Mouse (Mus musculus) cerebellum, postnatal 14 days (tissue): ENCODE measurements at regions not wholly inside any gene's neighbourhood (a gene's known extent, or its start where the extent isn't known, plus 50 kb on each side); places are given as distances from the start of the nearest gene placed in this dataset.
"Not testable (repeated sequence)": the region's sequence is repeated elsewhere in the genome, so short reads cannot be mapped to it uniquely, and the experiment has no call there.

Experiments used
- DNase-seq, 2 experiments: peaks; one replicate each; pipeline ENCODE4 v3.0.0; 2021; ENCODE audit warnings: mixed read lengths in 2 of 2

DNA sequence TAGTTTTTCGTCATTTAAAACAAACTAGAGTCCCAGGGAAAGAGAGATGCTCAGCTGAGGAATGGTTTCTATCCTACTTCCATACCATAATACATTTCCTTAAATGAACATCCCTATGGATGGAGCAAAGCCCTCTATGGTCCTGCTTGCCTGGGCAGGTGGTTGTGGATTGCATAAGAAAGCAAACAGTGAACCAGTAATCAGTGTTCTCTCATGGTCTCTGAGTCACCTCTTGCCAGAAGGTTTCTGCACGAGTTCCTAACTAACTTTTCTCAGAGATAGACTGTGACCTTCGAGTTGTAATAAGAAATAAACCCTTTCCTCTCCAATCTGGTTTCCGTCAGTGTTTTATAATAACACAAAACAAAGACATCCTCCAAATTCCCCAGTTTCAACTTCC lies 62.9 kb upstream of the Bet1 start:
- no peak for DNase-seq

DNA sequence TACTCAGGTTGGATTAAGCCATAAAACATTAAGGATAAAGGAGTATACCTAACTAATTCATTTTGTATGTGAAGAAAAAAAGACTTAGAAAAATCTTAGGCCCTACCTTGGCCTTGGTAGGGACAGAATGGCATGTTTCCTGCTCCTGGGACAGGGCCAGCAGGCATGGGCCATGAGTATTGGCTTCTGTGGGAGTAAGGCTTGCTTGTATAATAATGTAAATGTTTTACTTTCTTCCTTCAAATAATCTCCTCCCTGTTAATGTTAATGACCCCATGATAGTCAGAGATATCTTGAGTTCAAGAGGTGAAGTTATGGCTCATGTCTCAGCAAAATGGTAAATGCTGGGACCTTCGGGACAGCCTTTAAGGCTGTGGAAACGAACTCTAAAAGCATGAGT lies 71.5 kb upstream of the Bet1 start:
- DNase-seq = no peak

DNA sequence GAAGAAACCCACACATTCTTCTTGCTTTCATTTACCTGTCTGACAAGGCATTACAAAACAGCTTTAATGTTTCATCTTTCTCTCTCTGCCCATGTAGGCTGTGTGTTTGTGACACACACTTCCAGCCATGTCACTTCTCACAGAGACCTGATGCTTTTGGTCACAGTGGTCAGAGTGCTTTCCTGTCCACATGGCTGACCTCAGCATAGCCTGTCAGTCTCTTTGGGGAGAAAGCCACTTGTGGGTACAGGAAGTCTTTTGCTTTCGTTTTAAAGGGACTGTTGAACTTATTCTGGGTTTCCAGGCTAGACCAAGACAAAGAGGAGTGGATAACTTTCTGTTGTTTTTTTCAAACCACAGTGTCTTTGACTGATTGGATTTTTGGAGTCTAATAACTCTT lies 77.0 kb upstream of the Bet1 start:
- no peak for DNase-seq

DNA sequence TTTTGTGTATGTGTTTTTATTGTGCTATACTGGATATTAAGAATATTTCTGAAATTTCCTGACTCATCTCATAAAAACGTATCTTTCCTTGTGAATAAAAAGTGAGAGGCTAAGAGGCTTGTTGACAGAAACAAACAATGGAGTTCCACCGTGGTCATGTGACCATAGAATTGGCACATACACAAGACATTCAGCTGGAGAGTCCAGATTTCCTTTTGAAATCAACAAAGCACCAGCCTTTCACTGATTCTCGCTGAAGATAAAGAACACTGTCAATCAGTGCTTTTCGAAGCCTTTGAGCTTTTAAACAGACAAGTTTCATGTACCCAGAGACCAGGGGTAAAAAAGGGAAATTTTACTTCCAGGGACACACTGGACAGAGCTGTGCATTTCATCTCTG lies 80.3 kb upstream of the Bet1 start:
- DNase-seq = no peak

DNA sequence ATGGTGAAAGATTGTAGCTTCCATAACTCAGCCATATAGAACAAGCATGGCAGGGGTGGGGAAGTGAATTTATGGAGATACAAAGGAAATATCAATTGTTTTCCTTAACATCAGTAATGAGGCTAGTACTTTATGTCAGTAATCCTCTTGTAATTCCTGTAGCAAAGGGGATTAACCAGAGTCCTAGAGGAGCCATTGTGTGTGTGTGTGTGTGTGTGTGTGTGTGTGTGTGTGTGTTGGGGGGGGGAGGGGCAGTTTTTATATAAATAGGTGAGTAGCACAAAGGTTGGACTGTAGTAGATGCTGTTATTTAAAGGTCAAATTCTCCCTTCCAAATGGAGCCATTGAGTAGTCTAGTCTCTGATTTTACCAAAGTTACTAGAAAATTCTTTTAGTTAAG lies 81.0 kb upstream of the Bet1 start:
- no peak for DNase-seq

DNA sequence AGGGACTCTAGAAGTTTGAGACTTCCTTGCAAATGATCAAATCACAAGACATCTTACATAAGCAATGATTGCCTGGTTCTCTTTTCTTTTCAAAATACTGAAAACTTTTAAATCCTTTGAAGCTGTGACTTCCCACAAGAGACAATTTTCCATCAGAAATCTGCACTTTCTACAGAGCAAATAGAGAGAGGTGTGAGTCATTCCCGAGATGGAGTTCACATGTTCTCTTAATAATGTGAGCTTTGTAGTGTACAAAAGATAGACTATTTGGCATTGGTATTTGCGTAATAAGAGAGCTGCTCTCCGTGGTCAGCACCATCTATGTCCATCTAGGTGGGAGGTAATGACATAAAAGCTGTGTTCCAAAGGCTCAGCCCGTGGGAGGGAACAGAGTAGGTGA lies 84.8 kb upstream of the Bet1 start:
- no peak for DNase-seq

DNA sequence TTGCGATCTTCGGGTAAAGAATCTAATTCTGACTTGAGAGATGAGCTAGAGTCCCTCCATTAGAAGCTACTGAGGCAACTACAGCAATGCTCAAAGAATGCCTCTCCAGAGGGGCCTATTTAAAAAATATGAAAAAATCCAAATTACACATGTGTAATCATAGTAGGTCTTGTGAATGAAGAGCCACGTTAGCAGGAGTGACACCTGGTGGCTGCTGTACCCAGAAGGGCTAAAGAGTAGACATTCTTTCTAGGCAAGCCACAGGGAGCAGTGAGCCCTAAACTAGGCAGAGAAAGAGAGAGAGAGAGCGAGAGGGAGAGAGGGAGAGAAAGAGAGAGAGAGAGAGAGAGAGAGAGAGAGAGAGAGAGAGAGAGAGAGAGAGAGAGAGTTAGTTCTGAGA lies 100.9 kb upstream of the Bet1 start:
- no peak for DNase-seq

DNA sequence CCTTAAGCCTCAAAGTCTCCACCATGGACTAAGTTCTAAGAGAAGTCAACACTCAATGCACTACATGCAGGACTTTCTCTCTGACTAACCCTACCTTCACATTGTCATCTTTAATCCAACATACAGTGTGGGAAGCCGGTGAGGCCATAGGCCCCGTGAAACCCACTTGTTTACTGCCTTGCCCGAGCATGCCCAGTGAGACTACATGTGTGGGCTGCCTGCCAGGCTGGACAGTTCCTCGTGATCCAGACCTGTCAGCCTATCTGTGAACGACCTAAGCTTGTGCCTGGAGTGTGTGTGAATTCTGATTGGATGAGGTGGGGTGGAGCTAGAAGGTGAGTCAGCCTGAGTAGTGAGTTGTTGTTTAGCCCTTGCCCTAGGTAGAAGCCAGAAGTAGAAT lies 104.2 kb upstream of the Bet1 start:
- not testable (repeated sequence) for DNase-seq

DNA sequence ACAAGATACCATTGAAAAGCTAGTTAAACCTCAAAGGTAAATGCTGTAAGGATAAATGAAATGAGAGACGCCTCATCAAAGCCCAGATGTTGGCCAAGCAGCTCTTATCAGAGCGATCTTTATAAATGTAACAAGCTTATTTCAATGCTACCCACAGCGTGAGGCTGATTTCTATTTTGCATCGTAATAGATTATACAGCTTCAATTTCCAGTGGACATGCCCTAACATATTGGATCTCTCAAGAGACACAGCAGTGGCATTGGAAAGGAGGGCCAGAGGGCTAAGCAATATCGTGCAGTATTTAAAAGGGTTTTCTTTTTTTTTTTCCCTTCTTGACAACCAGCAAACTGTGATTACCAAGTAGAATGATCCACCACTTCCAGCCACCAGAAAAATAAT lies 106.5 kb upstream of the Bet1 start:
- no peak for DNase-seq

DNA sequence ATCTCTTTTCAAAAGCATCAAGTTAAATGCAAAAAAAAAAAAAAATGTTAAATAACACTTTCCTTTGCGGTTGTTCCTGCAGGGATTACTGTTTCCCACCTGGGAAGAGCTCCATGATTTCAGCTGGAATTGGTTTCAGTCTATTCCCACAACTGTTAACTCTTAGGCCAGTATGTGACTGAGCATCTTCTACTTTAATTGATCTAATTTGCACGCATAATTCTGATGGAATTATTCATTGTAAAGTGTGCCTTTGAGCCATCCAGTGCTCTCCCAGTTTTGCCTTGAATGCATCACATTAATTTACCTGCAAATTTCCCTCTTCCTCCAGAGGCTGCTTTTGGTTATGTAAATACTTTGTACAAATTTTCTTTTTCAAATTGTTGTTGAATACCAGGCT lies 114.4 kb upstream of the Bet1 start:
- no peak for DNase-seq

DNA sequence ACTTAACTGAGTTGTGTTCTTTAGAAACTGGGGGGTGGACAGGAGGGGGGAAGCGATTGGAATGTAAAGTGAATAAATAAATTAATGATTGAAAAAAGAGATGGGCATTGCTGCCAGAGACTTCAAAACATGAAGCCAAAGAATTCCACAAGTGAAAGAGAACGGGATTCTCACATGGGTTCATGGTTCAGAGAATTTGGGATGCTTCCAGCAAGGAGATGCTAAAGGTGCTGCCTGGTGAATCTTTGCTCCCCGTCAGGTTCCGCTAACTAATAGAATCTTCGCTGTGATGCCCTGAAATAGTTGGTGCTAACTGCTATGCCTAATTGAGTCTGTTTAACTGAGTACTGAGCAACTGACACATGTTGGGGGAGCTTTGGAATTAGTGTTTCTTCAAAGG lies 118.9 kb upstream of the Bet1 start:
- no peak for DNase-seq

DNA sequence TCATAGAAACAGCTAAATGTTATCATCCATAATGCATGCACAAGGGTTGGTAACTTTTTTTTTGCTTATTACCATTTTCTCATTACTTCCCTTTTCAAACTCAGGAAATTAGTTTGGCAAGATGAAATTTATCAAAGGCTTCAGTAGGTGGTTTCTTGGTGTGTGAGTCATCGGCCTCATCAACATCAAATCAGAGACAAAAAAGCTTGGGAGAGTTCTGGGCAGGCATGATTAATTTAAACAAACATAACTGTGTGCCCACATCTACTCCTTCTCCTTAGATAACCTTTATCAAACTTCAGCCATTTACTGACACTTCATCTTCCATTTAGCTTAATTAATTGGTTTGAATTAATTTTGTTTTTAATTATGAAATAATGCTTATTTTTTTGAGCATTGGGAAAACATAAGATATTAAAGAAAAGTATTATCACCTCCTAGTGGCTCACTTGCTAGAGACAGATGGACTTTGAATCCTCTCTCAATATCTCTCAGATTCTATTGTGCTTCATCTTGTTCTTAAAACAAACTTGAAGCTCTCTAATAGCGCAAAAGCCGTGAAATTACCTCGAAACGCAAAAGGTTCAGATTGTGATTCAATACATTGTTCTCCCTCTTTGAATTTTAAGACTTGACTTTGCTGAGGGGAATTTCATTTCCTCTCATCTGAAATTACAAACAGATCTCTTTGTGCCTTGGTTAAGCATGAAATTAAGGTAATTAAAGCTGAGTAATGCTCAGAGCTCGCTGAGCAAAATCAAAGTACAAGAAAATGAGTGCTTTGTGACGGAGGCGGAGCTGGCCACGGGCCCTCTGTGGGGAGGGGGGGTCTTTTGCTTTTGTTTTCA lies 158.7 kb upstream of the Bet1 start:
- DNase-seq = no peak

DNA sequence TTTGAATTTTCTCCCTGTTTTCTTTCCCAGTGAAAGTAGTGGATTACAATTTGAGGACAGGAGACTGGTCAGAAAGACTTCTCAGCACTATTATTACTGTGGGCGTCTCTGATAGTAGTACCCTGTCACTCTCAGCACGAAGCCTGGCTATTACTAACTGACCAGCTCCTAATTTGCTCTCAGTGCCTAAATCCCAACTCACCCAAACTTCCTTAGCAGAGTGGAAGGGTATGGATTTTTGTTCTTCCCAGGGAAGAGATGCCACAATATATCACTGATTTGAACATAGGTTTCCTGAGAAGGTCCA lies 159.3 kb upstream of the Bet1 start:
- DNase-seq = no peak

DNA sequence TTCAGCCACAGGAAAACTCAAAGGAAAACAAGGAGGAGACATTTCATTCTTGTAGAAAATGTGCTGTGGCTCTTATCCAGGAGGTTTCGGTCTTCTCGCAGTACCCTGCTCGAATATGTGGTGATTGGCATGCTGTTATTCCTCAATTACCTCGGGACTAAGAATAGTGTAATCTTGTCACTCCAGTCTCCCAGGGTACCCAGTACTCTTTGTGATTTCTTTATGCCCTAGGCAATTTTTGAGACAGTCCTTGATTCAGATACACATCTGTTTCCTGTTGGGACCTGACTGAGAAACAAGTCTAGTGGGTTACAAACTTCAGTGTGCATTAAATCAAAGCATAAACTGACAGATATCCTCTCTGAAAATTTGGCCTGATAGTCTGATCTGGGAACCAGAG lies 189.8 kb upstream of the Bet1 start:
- no peak for DNase-seq

DNA sequence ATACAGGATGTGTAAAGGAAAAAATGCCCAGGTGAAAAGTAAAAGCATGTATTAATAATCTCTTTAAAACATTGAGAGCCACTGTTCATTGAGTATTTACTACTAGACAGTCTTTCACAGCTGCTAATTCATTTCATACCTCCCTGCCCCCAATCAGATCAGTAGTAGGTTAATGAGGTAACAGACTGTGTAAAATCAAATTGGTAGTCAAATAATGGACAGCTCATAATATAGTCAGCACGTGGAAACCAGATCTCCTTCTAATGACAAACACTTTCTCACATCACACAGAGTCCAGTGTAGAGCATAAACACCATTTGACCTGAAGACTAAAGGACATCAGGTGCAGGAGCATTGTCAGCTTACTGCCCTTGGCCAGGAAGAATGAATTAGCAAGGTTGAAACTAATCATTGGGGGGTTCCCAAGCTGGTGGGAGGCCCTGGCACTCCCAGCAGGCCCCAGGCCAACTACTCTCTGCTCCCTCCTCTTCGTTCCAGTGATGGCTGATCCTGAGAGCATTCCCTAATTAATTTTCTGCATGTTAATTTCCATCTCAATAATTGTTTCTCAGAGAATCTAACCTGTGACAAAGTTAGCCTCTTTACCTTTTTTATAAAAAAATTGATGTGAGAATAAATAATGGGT lies 190.6 kb upstream of the Bet1 start:
- peak; percentile 6 to 8 for DNase-seq

DNA sequence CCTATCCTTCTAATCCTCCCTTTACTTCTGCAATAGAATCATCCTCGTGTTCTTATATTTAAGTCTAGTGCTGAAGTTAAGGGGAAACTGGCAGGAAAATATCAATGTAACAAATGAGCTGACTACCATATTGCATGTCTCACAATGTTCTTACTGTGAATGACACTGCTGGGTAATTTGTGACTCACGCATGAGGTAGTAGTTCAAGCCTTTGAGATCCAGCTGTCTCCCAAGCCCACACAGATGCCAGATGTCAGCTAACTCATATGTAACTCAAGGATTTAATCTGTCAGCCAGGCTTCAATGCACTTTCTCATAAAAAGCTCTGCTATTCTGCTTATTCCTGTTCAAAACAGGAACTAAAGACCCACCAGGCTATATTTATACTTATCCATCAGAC lies 204.6 kb upstream of the Bet1 start:
- DNase-seq = no peak

DNA sequence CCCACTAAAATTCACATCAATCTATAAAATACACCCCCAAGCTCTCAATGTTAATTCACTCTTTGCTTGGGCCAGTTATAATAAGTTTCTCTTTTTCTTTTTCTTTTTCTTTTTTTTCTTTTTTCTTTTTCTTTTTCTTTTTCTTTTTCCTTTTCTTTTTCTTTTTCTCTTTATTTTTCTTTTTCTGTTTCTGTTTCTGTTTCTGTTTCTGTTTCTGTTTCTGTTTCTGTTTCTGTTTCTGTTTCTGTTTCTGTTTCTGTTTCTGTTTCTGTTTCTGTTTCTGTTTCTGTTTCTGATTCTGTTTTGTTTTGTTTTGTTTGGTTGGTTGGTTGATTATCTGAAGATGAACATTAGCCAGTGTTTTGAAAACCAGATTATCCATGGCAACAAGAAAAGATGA lies 201.2 kb upstream of the Col1a2 start:
- DNase-seq = not testable (repeated sequence)

DNA sequence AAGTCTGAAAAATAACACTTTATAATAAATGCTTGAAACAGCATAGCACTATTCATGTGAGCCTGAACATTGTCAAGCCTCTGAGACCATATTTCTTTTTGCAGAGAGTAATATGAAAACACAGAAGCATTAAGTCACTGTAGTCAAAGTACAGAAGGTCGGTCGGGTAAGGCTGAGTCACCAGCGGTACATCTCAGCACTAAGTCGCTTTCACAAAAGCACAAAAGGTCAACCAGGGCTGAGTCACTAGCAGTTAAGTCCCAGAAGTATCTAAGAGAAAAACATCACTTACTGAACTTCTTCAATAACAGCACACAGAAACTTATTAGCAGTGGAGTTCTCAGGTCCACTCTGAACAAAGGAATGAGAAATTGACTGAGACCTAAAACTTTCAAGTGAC lies 154.7 kb upstream of the Col1a2 start:
- DNase-seq = no peak

DNA sequence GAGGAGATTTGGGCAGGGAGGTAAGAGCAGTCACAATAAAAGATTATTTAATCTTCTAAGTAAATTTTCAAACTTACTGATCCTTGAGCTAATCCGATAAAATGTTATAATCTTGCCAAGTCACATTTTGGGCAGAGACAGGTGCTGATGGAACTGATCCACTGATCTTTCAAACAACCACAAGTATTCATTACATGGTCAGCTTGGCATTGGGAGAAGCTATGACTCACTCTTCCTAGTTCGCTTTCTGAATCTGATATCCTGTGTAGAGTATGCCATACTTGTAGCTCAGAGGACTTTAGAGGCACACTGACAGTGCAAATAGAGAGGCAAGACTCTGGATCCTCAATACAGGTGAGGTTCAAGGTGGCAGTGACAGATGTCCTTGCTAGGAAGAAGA lies 142.4 kb upstream of the Col1a2 start:
- no peak for DNase-seq

DNA sequence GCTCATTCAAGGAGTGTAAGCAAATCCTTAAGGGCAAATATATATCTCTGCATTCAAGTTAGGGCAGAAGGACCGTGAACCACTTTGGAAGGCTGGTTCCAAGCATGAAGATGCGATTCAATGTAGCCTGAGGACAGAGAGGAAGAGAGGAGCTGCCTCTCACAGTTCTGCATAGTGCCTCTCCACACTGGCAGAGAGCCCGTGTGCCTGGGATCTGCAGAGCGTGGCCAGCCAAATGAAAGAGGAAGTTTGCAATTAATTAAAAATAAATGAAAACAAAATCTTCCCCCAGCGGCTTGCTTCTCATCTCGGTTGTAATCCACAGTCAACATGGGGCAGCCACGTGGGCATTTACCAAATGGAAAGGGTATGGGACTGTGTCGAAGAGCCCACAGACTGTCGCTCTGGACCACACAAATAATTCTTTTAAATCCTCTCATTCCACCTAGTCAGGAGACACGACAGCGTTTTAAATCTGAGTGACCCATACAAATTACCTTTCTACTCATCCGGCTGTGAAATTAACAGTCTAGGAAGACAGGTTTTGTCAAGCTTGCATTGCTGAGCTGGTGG lies 129.1 kb upstream of the Col1a2 start:
- DNase-seq = peak; percentile 6 to 7

DNA sequence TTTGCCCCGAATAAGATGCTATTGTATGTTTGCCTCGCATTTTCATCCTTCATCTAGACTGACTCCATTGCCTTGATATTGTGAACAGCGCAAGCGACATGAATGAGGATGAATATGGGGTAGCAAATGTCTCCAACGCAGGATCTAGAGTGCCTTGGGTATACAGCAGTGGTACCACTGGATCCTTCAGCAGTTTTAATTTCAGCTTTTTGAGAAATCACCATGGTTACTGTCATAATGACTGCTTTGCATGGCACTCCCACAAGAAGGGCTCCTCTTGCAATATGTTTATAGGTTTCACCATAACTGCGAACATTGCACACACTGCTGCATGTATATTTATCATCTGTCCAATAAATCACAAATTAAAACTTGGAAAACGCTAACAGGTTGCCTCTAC lies 107.8 kb upstream of the Col1a2 start:
- no peak for DNase-seq

DNA sequence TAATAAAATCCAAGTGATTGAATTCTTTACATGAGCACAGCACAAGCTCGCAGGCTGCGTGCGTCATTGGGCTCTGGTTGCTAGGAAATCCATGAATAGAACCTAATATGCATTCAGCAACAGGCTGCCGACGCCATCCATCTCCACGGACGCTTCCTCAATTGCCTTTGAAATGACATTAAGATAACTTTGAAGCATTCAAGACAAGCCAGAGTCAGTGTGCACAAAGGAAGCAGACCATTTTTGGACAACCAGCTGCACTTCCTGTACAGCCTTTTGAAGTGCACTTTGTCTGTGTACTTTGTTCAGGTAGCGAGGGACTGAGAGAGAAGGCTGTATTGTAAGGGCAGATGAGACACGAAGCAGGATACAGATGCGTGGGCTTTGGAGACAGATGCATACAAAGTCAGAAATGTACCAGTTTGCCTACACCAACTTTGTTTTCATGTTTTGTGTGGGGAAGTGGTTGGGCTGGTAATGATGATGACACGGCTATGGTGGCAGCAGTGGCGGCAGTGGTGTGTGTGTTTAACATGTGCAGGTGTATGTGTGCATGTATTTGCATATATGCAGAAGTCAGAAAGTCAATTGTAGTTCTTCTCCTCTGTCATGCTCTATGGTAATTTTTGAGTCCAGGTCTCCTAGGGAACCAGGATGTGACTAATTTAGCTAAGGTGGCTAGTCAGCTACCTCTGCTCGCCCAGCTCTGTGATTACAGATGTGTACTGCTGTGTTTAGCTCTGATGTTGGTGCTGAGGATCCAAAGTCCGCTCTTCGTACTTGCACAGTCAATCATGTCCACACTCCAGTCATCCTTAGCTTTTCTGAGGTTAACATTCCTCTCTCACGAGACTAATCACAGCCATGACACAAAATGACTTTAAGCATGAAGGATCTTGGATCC lies 106.7 kb upstream of the Col1a2 start:
- no peak for DNase-seq

DNA sequence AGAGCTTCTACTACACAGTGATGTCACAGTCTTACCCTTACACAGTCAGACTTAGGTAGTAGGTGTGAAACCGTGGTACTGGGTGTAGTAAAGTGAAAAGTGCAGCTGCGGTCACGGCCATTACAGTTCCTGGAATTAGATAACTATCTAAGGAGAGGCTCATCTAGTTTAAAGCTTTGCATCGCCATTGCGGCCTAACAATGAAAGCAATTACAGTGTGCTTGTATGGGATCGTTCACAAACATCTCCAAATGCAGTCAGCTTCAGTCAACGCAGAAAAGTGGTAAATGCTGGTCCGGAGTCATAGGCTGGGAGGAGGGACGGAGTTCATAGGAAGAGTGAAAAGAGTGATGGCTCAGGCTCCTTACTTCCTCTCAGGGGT lies 106.0 kb upstream of the Col1a2 start:
- no peak for DNase-seq

DNA sequence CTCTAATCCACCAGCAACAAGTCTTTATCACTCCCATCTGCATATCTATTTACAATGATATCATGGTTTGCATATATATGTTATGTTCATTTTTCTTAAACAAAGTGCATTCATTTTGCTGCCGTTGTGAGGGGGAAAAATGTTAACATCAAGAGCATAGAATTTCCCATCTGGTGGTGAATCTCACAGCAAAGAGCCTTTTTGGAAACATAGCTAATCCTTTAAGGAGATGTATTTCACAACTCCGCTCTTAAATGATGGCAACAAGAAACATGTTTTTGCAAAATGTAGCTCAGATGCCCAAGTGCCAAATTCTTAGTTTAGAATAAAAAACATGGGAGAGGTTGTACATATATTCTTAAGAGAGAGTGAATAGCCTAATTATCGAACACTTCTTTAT lies 99.3 kb upstream of the Col1a2 start:
- no peak for DNase-seq
